Mouse (Mus musculus): ENCODE measurements at regions not wholly inside any gene's neighbourhood (a gene's known extent, or its start where the extent isn't known, plus 50 kb on each side); places are given as distances from the start of the nearest gene placed in this dataset.
A peak's percentile ranks its signal among the peaks of the same experiment; 100 is the strongest.

DNA sequence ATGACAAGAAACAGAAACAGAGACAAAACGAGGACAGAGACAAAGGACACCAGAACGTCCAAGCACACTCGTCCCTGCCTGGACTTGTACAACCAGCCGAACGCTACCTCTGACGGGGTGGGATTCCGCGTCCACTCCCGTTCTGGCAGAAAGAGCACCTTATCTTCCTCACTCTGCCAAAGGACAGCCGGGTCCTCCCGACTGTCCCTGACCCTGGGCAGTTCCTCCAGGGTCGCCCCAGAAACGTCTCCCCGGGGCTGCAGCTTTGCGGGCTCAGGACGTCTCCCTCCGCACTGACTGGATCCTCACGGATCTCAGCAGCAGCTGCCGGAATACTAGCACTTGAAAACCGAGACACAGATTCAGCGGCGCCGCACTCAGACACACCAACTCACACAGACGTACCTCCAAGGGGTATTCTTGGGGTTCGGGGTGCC is 279.6 kb downstream of the Gm21863 start:
- TF ChIP-seq POLR2A (IDR thresholded peaks at IDR 0.05; ENCODE audit: control insufficient read depth, extremely low read depth, insufficient read depth, low read length, poor library complexity) (no peak), CTCF (IDR thresholded peaks at IDR 0.05; ENCODE audit: borderline replicate concordance, control insufficient read depth, extremely low read depth, insufficient read depth, low read length, poor library complexity) (peak; percentile 27; the same call in 1 of the 2 replicates)
